Mouse (Mus musculus) layer of hippocampus, postnatal 10 days (tissue): Measurements from ENCODE around the gene Hes1. TPM values are rescaled to one million over a fixed set of nuclear protein-coding genes. Genes with fewer than 3 reads are reported as not detected.
"Not testable (repeated sequence)": the region's sequence is repeated elsewhere in the genome, so short reads cannot be mapped to it uniquely, and the experiment has no call there.

Experiments used
- DNase-seq, 2 experiments: peaks; one replicate each; pipeline ENCODE4 v3.0.0; 2021; ENCODE audit warnings: low spot score in 2 of 2
- total RNA-seq, 2 experiments: library from RNA; stranded (reverse); gene quantifications; 2 replicates each; pipeline ENCODE4 v1.2.3; 2021

Hes1 gene
- total RNA-seq, 2 experiments from 2014 or later = 14.5 to 19.2 TPM

GRCm38 (mm10) chr16:30069950-30070770 lies 6.0 kb downstream of the Hes1 start:
- peak; percentile 63 to 77 for DNase-seq

GRCm38 (mm10) chr16:30070771-30071191 lies 6.6 kb downstream of the Hes1 start:
- DNase-seq = no peak

GRCm38 (mm10) chr16:30073317-30073716 lies 9.1 kb downstream of the Hes1 start:
- DNase-seq = no peak

- no peak for DNase-seq
Measured at GRCm38 (mm10) chr16:30081498-30081897, 17.3 kb downstream of the Hes1 start.

- DNase-seq = no peak
Measured at GRCm38 (mm10) chr16:30081980-30082379, 17.8 kb downstream of the Hes1 start.

GRCm38 (mm10) chr16:30082965-30083364 lies 18.8 kb downstream of the Hes1 start:
- DNase-seq = no peak

GRCm38 (mm10) chr16:30083536-30083935 lies 19.4 kb downstream of the Hes1 start:
- DNase-seq = no peak

- DNase-seq = no peak
Measured at GRCm38 (mm10) chr16:30088646-30089045, 24.5 kb downstream of the Hes1 start.

GRCm38 (mm10) chr16:30090200-30090865 lies 26.1 kb downstream of the Hes1 start:
- no peak for DNase-seq

- DNase-seq = no peak
Measured at GRCm38 (mm10) chr16:30096050-30096449, 31.9 kb downstream of the Hes1 start.

GRCm38 (mm10) chr16:30096475-30096874 lies 32.3 kb downstream of the Hes1 start:
- no peak for DNase-seq

- no peak for DNase-seq
Measured at GRCm38 (mm10) chr16:30099124-30099523, 34.9 kb downstream of the Hes1 start.

GRCm38 (mm10) chr16:30102149-30102915 lies 38.1 kb downstream of the Hes1 start:
- DNase-seq = no peak

GRCm38 (mm10) chr16:30102982-30103381 lies 38.8 kb downstream of the Hes1 start:
- DNase-seq = no peak

- no peak for DNase-seq
Measured at GRCm38 (mm10) chr16:30103495-30103894, 39.3 kb downstream of the Hes1 start.

- no peak for DNase-seq
Measured at GRCm38 (mm10) chr16:30104363-30104762, 40.2 kb downstream of the Hes1 start.

- no peak for DNase-seq
Measured at GRCm38 (mm10) chr16:30105476-30105875, 41.3 kb downstream of the Hes1 start.

- DNase-seq = not testable (repeated sequence)
Measured at GRCm38 (mm10) chr16:30108167-30108566, 44.0 kb downstream of the Hes1 start.

- no peak for DNase-seq
Measured at GRCm38 (mm10) chr16:30110466-30110865, 46.3 kb downstream of the Hes1 start.

- no peak for DNase-seq
Measured at GRCm38 (mm10) chr16:30111069-30111468, 46.9 kb downstream of the Hes1 start.

- no peak for DNase-seq
Measured at GRCm38 (mm10) chr16:30111566-30111965, 47.4 kb downstream of the Hes1 start.

- no peak for DNase-seq
Measured at GRCm38 (mm10) chr16:30113170-30113569, 49.0 kb downstream of the Hes1 start.
